Mouse (Mus musculus) limb, embryonic 14.5 days (tissue): ENCODE data around the gene Ank2. TPM values are rescaled to one million over a fixed set of nuclear protein-coding genes. Genes with fewer than 3 reads are reported as not detected.

Source experiments
- ATAC-seq: fragments of 200-750 bp; cut with Nextera tagmentation; 2 replicates; pipeline ENCODE4 v1.8.0; 2017; ENCODE audit warnings: low read depth, moderate number of reproducible peaks, moderate TSS enrichment; ENCODE audit not compliant: low FRiP score
- DNase-seq: peaks from one replicate; pipeline ENCODE4 v3.0.0-alpha.2; 2015; ENCODE audit warnings: low spot score
- H3K27ac ChIP-seq: fragments of 300-500 bp; sonication (generic); replicated peaks from 2 replicates; pipeline ENCODE4 v1.5.1; 2014; ENCODE audit warnings: low read depth, mild to moderate bottlenecking, low read length, moderate library complexity, mixed read lengths
- H3K27me3 ChIP-seq: fragments of 300-500 bp; sonication (generic); 2 replicates; pipeline ENCODE4 v1.6.1; 2014; ENCODE audit warnings: low read length, mixed read lengths; ENCODE audit not compliant: control insufficient read depth, insufficient read depth
- H3K36me3 ChIP-seq: fragments of 300-500 bp; sonication (generic); 2 replicates; pipeline ENCODE4 v1.6.1; 2014; ENCODE audit warnings: mild to moderate bottlenecking, low read length, moderate library complexity, mixed read lengths; ENCODE audit not compliant: control insufficient read depth, insufficient read depth
- H3K4me1 ChIP-seq: fragments of 300-500 bp; sonication (generic); 2 replicates; pipeline ENCODE4 v1.6.1; 2014; ENCODE audit warnings: antibody characterized with exemption, low read length, mixed read lengths; ENCODE audit not compliant: control insufficient read depth, insufficient read depth
- H3K4me2 ChIP-seq: fragments of 300-500 bp; sonication (generic); replicated peaks from 2 replicates; pipeline ENCODE4 v1.6.1; 2014; ENCODE audit warnings: low read depth, mild to moderate bottlenecking, low read length, moderate library complexity; ENCODE audit not compliant: severe bottlenecking
- H3K4me3 ChIP-seq: fragments of 300-500 bp; sonication (generic); replicated peaks from 2 replicates; pipeline ENCODE4 v1.5.1; 2014; ENCODE audit warnings: low read length
- H3K9ac ChIP-seq: fragments of 300-500 bp; sonication (generic); 2 replicates; pipeline ENCODE4 v1.6.1; 2014; ENCODE audit warnings: mild to moderate bottlenecking, low read depth, low read length, moderate library complexity; ENCODE audit not compliant: severe bottlenecking
- H3K9me3 ChIP-seq: fragments of 300-500 bp; sonication (generic); 2 replicates; pipeline ENCODE4 v1.6.1; 2016; ENCODE audit warnings: low read length; ENCODE audit not compliant: control insufficient read depth
- POLR2A ChIP-seq: fragments of 200-500 bp; IDR thresholded peaks from 2 replicates; pipeline ENCODE4 v1.8.0; 2012; ENCODE audit warnings: inconsistent platforms, mild to moderate bottlenecking, moderate library complexity, borderline replicate concordance; ENCODE audit not compliant: insufficient read depth, insufficient read length; ENCODE audit errors: extremely low read depth
- WGBS: fragments of 180-500 bp; shearing (Covaris S2); extraction: QIAGEN DNeasy Blood & Tissue Kit; methylation state at CpG from one replicate; pipeline ENCODE4 v1.1.7; 2014; 5-methylcytosine and 5-hydroxymethylcytosine counted together
- polyA plus RNA-seq, 2 experiments: library from polyadenylated mRNA; depleted of rRNA in 1 of 2; stranded (reverse) in 1 of 2; unstranded in 1 of 2; fragments of >200 nt; fragmentation: Nextera tagmentation in 1 of 2; extraction: Ambion mirVana in 1 of 2; gene quantifications; 2 replicates each; pipeline versions ENCODE4 v1.2.1 to v1.2.3; 2012 to 2014

Ank2 gene
- 41.3 and 41.6 TPM in 2 replicates for polyA plus RNA-seq (2012; rRNA removed)
- polyA plus RNA-seq (2014; fragmentation: Nextera tagmentation; extraction: Ambion mirVana) = 33.0 and 34.5 TPM in 2 replicates

DNA sequence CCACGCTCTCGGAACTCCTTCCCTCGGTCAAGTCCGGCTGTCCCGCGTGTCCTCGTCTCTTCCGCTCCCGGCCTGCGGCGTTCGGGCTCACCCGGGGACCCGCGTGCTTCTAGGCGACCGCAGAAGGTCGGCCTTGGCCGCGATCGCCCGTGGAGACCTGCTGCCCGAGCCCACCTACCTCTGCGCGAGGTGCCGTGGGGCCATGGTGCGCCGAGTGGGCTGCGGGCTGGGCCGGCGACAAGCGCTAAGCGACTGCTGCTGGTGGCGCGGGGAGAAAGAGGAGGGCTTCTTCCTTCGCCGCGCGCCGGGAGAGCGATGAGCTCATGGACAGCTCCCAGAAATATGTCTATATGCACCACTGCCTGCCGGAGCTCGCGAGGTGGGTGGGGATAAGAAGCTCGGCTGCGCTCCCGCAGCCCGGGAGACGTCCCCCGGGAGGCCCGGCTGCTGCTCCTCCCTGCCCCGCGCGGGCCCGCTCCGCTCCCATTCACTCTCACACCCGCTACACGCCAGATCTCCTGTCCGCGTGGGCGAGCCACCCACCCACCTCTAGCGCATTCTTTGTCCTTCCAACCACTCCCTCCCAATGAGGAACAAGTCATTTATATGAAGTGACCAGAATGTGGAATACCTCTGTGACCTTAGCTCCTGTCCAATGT, at the start of gene Ank2:
Gene Ank2 (minus strand): TSS at position 609 of the 659 bp plus-strand sequence.
- peaks cover 34% of the 10 kb centered on the region for H3K27me3 ChIP-seq
- WGBS = under 1% methylated on average over 48 of the region's 62 CpGs
- H3K4me1 ChIP-seq = peaks cover 10% of the 10 kb centered on the region; the same call in 1 of the 2 replicates
- H3K27ac ChIP-seq = no peak within 1 kb of the TSS
- H3K4me2 ChIP-seq = peak within 1 kb of the TSS; percentile 100
- peak within 1 kb of the TSS; percentile 57 for H3K4me3 ChIP-seq
- no peak for TF ChIP-seq POLR2A
- peak within 1 kb of the TSS; percentile 54 for H3K9ac ChIP-seq
- no peaks in the 10 kb centered on the region for H3K36me3 ChIP-seq
- DNase-seq (peak; percentile 71), ATAC-seq (peak; percentile 56)
- H3K9me3 ChIP-seq = no peaks in the 10 kb centered on the region

DNA sequence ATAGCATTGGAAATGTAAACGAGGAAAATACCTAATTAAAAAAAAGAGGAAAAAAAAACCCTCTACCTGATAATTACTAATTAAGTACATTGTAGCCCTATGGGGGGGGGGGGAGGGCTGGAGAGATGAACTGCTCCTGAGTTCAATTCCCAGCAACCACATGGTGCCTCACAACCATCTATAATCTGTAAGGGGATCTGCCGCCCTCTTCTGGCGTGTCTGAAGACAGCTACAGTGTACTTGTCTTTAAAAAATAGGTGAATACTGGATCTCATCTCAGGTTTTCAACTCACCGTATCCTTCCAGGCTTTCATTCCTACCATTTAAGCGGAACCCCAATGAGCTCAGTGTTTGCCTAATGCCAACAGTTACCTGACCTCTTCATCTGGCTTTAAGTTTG, 48.7 kb upstream of the Ank2 start:
- Histone ChIP-seq H3K4me2 (no peak overlapping the region), H3K9ac (no peak overlapping the region), H3K4me1 (no peaks in the 10 kb centered on the region), H3K27ac (no peak overlapping the region), H3K4me3 (no peak overlapping the region), H3K9me3 (no peaks in the 10 kb centered on the region), H3K27me3 (no peaks in the 10 kb centered on the region), H3K36me3 (peaks cover 35% of the 10 kb centered on the region)
- ATAC-seq (no peak), DNase-seq (peak; percentile 26)
- TF ChIP-seq POLR2A = no peak
- 39% methylated on average over 5 of the region's 5 CpGs for WGBS

DNA sequence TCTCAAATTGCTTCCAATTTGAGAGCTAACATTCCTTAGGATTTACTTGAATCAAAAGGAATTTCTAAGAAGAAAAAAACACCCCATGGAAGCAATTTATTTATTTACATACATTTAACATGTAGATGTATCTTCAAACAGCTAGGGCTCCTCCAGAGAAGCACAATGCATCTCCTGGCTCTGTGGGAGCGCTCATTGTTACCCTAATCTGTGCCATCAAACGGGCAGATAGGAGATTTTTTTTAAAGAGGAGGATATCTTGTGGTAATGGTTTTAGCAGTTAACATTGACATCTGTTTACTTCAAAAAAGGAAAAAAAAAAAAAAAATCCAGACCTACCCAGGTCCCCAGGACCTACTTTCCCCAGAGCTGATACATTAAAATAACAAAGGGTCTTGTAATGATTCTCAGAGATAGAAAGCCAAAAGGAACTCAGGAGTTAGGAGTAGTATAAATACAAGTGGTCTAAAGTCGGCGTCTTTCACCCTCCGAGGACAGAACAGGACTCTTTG, 45.5 kb upstream of the Ank2 start:
- no peak overlapping the region for H3K9ac ChIP-seq
- WGBS = 35% methylated on average over 5 of the region's 5 CpGs
- ATAC-seq = no peak
- no peaks in the 10 kb centered on the region for H3K4me1 ChIP-seq
- no peak overlapping the region for H3K4me3 ChIP-seq
- TF ChIP-seq POLR2A = no peak
- no peak overlapping the region for H3K4me2 ChIP-seq
- no peak for DNase-seq
- no peaks in the 10 kb centered on the region for H3K27me3 ChIP-seq
- no peak overlapping the region for H3K27ac ChIP-seq
- peaks cover 45% of the 10 kb centered on the region for H3K36me3 ChIP-seq
- H3K9me3 ChIP-seq = no peaks in the 10 kb centered on the region

DNA sequence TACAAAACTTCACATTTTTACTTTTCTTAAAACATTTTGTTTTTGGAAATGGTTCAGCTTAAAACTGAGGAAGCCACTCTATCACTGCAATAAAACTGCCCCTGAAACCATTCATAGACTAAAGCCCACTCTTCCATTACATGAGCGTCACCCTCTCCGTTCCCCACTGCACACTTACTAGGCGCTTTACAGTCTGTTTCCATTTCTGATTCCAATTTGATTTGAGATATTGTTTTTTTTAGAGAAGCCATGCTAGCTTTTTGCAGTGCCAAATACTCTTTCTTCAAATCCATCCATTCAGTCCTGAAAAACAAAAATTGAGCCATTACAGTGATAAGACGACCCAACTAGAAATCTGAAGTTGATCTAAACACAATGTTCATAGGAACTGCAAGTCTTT, 44.8 kb upstream of the Ank2 start:
- Histone ChIP-seq H3K9me3 (no peaks in the 10 kb centered on the region), H3K27me3 (no peaks in the 10 kb centered on the region), H3K4me1 (no peaks in the 10 kb centered on the region), H3K27ac (no peak overlapping the region), H3K9ac (no peak overlapping the region), H3K4me3 (no peak overlapping the region), H3K4me2 (no peak overlapping the region), H3K36me3 (peaks cover 45% of the 10 kb centered on the region)
- no peak for TF ChIP-seq POLR2A
- DNase-seq (no peak), ATAC-seq (no peak)
- 86% methylated on average over 4 of the region's 4 CpGs for WGBS

DNA sequence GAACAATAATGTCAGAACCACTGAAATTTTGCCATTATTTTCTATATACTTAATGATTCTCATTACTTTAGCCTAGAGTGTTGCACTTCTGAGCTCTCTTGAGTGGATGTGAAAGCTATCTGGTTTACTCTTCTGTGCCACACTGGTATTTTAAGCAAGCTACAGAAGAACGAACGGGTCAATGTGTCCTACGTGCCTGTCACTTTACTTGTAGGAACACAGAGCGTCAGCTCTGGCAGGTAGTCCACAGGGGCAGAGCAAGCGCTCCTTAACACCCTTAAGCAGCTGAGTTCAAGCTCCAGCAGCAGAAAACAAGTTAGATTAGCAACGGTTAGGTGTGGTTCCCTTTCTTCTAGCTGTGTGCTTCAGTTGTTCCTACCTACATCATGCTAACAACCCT, 40.0 kb upstream of the Ank2 start:
- Histone ChIP-seq H3K4me3 (no peak overlapping the region), H3K36me3 (peaks cover 37% of the 10 kb centered on the region), H3K27me3 (no peaks in the 10 kb centered on the region), H3K4me1 (no peaks in the 10 kb centered on the region), H3K4me2 (no peak overlapping the region), H3K9ac (no peak overlapping the region), H3K9me3 (no peaks in the 10 kb centered on the region), H3K27ac (no peak overlapping the region)
- no peak for DNase-seq
- ATAC-seq = no peak
- 73% methylated on average over 6 of the region's 6 CpGs for WGBS
- no peak for TF ChIP-seq POLR2A
